Mouse (Mus musculus) brain, embryonic 14.5 days (tissue): ENCODE measurements around the gene Terb1.

ENCODE experiments used
- CTCF ChIP-seq: fragments of 200-500 bp; IDR thresholded peaks from 2 replicates; pipeline ENCODE4 v1.5.1; 2012; ENCODE audit warnings: inconsistent platforms, mild to moderate bottlenecking, moderate library complexity, borderline replicate concordance; ENCODE audit not compliant: insufficient read depth, insufficient read length; ENCODE audit errors: extremely low read depth
- POLR2A ChIP-seq: fragments of 200-500 bp; IDR thresholded peaks from 2 replicates; pipeline ENCODE4 v1.6.1; 2012; ENCODE audit warnings: mild to moderate bottlenecking, inconsistent platforms, borderline replicate concordance; ENCODE audit not compliant: poor library complexity, insufficient read depth, insufficient read length, severe bottlenecking; ENCODE audit errors: extremely low read depth

DNA sequence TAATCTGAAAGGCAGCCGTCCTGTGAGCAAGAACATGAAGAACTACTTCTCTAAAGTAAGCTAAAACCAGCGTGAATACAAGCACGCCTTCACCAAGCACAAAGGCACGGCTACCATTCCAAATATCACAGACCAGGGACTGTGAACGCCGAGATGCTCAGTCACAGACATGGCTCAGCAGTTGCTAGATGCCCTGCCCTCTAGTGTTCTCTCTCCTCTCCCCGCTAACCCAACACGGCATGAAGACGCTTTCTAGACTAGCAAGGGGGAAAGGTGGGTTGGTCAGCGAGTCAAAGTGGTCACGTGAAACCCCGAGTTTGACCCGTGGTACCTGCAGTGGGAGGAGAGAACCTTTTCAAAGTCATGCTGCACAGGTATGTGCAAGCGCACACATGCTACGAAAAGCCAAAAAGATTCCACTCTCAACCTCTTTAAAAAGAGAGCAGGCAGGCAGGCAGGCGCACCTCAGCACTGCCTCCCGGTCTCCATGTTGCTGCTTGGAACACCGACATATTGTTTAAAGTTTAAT is 74.8 kb downstream of the Terb1 start:
- TF ChIP-seq POLR2A (no peak), CTCF (no peak)
